Mouse (Mus musculus) liver, adult 2 months (tissue): ENCODE measurements around the gene Olfr1441. TPM values are rescaled to one million over a fixed set of nuclear protein-coding genes. Genes with fewer than 3 reads are reported as not detected.
A peak's percentile ranks its signal among the peaks of the same experiment; 100 is the strongest.

Experiments
- DNase-seq: peaks from one replicate; pipeline ENCODE4 v3.0.0-alpha.2; 2011; ENCODE audit warnings: low read depth, low spot score; ENCODE audit errors: extremely low read depth
- H3K27ac ChIP-seq: fragments of 200-500 bp; replicated peaks from 2 replicates; pipeline ENCODE4 v1.5.1; 2012; ENCODE audit warnings: low read depth, mild to moderate bottlenecking, control low read depth, inconsistent platforms, low read length; ENCODE audit not compliant: insufficient read depth
- H3K27me3 ChIP-seq: fragments of 200-500 bp; 2 replicates; pipeline ENCODE4 v1.6.1; 2012; ENCODE audit warnings: mild to moderate bottlenecking, moderate library complexity, low read length, inconsistent platforms; ENCODE audit not compliant: control insufficient read depth, insufficient read depth
- H3K36me3 ChIP-seq: fragments of 200-500 bp; 2 replicates; pipeline ENCODE4 v1.6.1; 2012; ENCODE audit warnings: low read length, inconsistent platforms; ENCODE audit not compliant: control insufficient read depth, insufficient read depth
- H3K4me1 ChIP-seq: fragments of 200-500 bp; 2 replicates; pipeline ENCODE4 v1.6.1; 2011; ENCODE audit warnings: low read length; ENCODE audit not compliant: control insufficient read depth, insufficient read depth
- H3K4me3 ChIP-seq: fragments of 200-500 bp; 2 replicates; pipeline ENCODE4 v1.5.1; 2011; ENCODE audit warnings: low read depth, mild to moderate bottlenecking, control low read depth, low read length, moderate library complexity; ENCODE audit not compliant: insufficient read depth
- H3K79me2 ChIP-seq: fragments of 200-500 bp; 2 replicates; pipeline ENCODE4 v1.6.1; 2012; ENCODE audit warnings: inconsistent platforms, mild to moderate bottlenecking, low read length, moderate library complexity; ENCODE audit not compliant: control insufficient read depth, insufficient read depth
- H3K9ac ChIP-seq: fragments of 200-500 bp; 2 replicates; pipeline ENCODE4 v1.6.1; 2012; ENCODE audit warnings: low read depth, mild to moderate bottlenecking, control low read depth, inconsistent platforms, low read length
- CTCF ChIP-seq: fragments of 200-500 bp; IDR thresholded peaks from 2 replicates; pipeline ENCODE4 v1.5.1; 2011; ENCODE audit warnings: low read depth, low read length, control low read depth
- POLR2A ChIP-seq: fragments of 200-500 bp; IDR thresholded peaks from 2 replicates; pipeline ENCODE4 v1.6.1; 2011; ENCODE audit warnings: low read length, control low read depth; ENCODE audit not compliant: insufficient read depth; ENCODE audit errors: extremely low read depth
- WGBS: fragments of 180-500 bp; shearing (Covaris S2); methylation state at CpG from one replicate; pipeline ENCODE4 v1.1.7; 2018; 5-methylcytosine and 5-hydroxymethylcytosine counted together
- polyA plus RNA-seq: library from polyadenylated mRNA; depleted of rRNA; stranded (reverse); fragments of >200 nt; gene quantifications from 2 replicates; pipeline ENCODE4 v1.2.3, GENCODE M21; 2012
- total RNA-seq: library from RNA; depleted of rRNA; stranded (reverse); fragments of >200 nt; gene quantifications from 2 replicates; pipeline ENCODE4 v1.2.3, GENCODE M21; 2014

The Olfr1441 gene
- total and polyA plus RNA-seq, 2 experiments: not detected

DNA sequence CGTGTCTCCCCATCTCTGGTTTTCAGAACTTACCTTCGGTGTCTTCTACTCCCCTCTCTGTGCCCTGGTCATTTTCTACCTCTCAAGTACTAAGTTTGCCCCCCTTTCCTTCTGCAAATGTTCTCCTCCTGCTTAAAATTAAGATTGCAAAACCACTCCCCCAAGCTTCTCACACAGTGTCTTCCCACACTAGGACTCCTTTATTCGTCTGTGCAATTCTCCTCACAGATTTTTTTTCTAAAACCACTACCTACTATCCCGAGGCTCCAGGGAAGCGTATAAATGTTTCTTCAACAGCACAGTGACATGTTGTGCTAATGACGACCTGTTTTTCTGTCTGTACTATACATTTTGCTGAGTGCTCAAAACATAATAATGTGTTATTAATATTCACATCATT, 3.3 kb downstream of the Olfr1441 start:
- Histone ChIP-seq H3K36me3 (no peaks in the 10 kb centered on the region), H3K79me2 (no peaks in the 10 kb centered on the region), H3K4me1 (no peaks in the 10 kb centered on the region), H3K27ac (no peak overlapping the region), H3K4me3 (no peak overlapping the region), H3K27me3 (no peaks in the 10 kb centered on the region; the same call in 1 of the 2 replicates), H3K9ac (no peak overlapping the region)
- 77% methylated on average over 6 of the region's 6 CpGs for WGBS
- no peak for TF ChIP-seq CTCF
- TF ChIP-seq POLR2A: no peak
- no peak for DNase-seq

DNA sequence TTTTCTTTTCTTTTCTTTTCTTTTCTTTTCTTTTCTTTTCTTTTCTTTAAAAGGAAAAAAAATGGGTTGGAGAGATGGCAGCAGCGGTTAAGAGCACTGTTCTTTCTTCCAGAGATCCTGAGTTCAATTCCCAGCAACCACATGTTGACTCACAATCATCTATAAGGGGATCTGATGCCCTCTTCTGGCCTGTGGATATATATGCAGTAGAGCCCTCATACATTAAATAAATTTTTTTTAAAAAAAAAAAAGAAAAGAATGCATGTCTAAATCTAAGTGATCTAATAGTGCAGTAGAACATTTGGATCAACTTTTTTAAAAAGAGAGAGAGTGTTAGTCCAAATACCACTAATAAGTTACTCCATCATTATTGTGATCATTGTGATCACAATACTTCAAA, 4.4 kb downstream of the Olfr1441 start:
- Histone ChIP-seq H3K36me3 (no peaks in the 10 kb centered on the region), H3K9ac (no peak overlapping the region), H3K27me3 (no peaks in the 10 kb centered on the region; the same call in 1 of the 2 replicates), H3K4me1 (no peaks in the 10 kb centered on the region), H3K4me3 (no peak overlapping the region), H3K27ac (no peak overlapping the region), H3K79me2 (no peaks in the 10 kb centered on the region)
- no peak for TF ChIP-seq POLR2A
- no peak for TF ChIP-seq CTCF
- DNase-seq: no peak
- WGBS: 71% methylated on average over 1 of the region's 1 CpGs

DNA sequence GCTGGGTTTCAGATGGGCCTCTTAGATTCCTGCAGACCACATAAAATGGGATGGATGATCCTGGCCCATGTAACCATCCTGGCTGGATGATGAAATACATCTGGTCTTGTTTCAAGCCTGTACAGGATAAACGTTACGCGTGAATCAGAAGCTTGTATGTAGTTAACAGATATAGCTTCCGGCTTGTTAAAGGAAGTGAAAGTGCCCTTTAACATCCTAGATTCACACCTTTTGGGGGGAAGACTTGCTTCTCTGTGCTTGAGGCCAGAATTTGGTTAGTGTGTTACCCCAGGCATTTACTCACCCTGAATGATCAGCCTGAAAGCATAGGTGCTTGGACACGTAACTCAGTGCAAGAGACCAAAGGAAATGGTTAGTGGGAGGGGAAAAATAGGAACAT, 9.9 kb downstream of the Olfr1441 start:
- Histone ChIP-seq H3K9ac (no peak overlapping the region), H3K36me3 (no peaks in the 10 kb centered on the region), H3K79me2 (no peaks in the 10 kb centered on the region), H3K27ac (no peak overlapping the region), H3K4me1 (no peaks in the 10 kb centered on the region), H3K4me3 (no peak overlapping the region), H3K27me3 (no peaks in the 10 kb centered on the region)
- TF ChIP-seq CTCF (no peak), POLR2A (no peak)
- 74% methylated on average over 5 of the region's 5 CpGs for WGBS
- DNase-seq: no peak

DNA sequence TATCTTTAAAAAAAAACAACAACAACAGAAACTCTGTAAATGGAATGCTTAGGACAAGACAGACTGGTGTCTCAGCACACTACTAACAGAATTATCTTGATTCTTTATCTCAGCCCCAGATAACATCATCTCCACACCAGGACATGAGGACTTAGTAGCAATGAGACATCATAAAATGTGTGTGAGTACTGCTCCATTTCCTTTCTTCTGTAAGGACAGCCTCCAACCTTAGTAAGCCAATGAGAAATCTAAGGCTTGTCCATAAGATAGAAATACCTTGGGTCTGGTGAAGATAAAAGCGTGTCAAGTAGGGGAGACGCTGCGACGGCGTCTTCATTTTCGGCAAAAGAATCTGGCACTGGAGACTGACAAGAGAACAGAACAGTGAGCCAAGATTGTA, 10.4 kb downstream of the Olfr1441 start, which contains the start of gene Pfpl:
Gene Pfpl (plus strand): TSS at position 301 of the 400 bp plus-strand sequence.
- H3K9ac ChIP-seq: no peak within 1 kb of the TSS
- no peak within 1 kb of the TSS for H3K27ac ChIP-seq
- no peaks in the 10 kb centered on the region for H3K79me2 ChIP-seq
- TF ChIP-seq CTCF (no peak), POLR2A (no peak)
- DNase-seq: no peak
- H3K27me3 ChIP-seq: no peaks in the 10 kb centered on the region
- no peak within 1 kb of the TSS for H3K4me3 ChIP-seq
- WGBS: 90% methylated on average over 6 of the region's 6 CpGs
- H3K4me1 ChIP-seq: no peaks in the 10 kb centered on the region
- H3K36me3 ChIP-seq: no peaks in the 10 kb centered on the region

DNA sequence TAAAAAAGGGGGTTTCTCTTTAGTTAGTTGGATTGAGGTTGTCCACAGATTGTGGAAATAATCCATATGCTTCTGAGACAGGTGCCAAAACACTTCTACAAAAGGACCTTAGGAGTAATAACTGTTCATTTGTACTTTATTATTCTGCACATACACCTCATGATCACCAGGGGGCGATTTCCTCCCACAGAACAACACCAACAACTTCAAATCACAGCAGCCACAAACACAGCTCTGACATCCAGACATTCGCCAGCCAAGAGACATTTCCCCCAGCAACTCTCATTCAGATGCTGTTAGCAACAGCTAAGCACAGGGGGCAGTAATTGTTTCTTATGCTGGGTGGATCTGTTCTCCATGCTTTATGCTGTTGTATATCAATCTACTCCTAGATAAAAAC, 15.8 kb downstream of the Olfr1441 start:
- no peak overlapping the region for H3K9ac ChIP-seq
- no peaks in the 10 kb centered on the region for H3K36me3 ChIP-seq
- no peak overlapping the region for H3K4me3 ChIP-seq
- H3K27me3 ChIP-seq: no peaks in the 10 kb centered on the region
- TF ChIP-seq CTCF (peak; percentile 33), POLR2A (no peak)
- peak; percentile 54 for DNase-seq
- no peaks in the 10 kb centered on the region for H3K4me1 ChIP-seq
- no peaks in the 10 kb centered on the region for H3K79me2 ChIP-seq
- WGBS: 7% methylated on average over 2 of the region's 2 CpGs
- no peak overlapping the region for H3K27ac ChIP-seq

DNA sequence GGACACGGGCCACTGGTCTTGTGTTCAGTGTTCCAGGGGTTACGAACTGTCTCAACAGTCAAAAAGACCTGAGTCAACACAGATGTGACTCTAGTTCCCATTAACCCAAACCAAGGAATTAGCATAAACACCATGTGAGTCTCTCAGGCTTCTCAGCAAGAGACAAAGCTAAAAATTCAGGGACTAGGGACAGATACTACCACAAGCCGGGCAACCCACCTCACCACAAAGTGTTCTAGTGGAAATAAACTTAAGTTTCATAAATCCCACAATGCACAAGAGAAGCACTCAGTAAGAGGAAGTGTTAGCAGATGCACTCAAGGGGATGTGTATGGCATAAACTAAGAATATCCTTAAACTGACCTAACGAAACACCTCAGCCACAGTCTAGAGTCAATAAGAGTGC, 17.8 kb downstream of the Olfr1441 start:
- 0 out of 2 replicates have a peak overlapping the region, but pooled peaks have one; percentile 26 for H3K27ac ChIP-seq
- H3K36me3 ChIP-seq: no peaks in the 10 kb centered on the region
- 79% methylated on average over 4 of the region's 4 CpGs for WGBS
- TF ChIP-seq CTCF (no peak), POLR2A (no peak)
- H3K4me1 ChIP-seq: peaks cover 5% of the 10 kb centered on the region; the same call in 1 of the 2 replicates
- H3K9ac ChIP-seq: no peak overlapping the region
- DNase-seq: peak; percentile 37
- no peaks in the 10 kb centered on the region for H3K27me3 ChIP-seq
- no peak overlapping the region for H3K4me3 ChIP-seq
- H3K79me2 ChIP-seq: no peaks in the 10 kb centered on the region
